Comparison of ENCODE assay signal across 18 mouse cellular contexts in the genomic region with DNA sequence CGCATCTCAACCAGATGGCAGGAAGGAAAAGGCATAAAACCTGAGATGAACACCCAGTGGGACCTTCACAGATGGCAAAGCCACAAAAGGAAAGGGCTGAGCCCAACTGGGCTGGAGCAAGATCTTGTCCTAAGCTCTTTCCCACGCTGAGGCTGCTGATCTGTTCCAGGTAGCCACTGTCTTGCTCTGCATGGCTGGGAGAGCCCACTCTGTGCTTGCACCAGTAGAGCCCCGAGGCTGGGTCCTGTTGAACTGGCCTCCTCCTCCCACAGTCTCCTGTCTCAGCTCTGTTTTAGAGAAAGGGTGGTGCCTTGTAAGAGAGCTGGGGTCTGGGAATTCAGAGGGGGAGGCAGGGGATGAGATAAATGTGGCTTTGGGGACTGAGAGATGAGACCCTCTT. TPM values are rescaled to one million over a fixed set of nuclear protein-coding genes. Genes with fewer than 3 reads are reported as not detected.
DNase-seq lines count a peak whose midpoint lies in the region; ATAC-seq and TF ChIP-seq lines count a peak whose summit lies in the region.
"Had no signal": no experiment of that assay in that cellular context is flagged by ENCODE, and none has a peak within 500 bp of the region (broad histone marks: within the 10 kb centered on the region; RNA-seq: fewer than 3 reads in every experiment).

No protein-coding gene starts in this region.

- WGBS in kidney, embryonic 15.5 days: 30% methylated on average over 3 of the region's 3 CpGs
- WGBS in intestine, embryonic 16.5 days: 25% methylated on average over 3 of the region's 3 CpGs
- 20% methylated on average over 3 of the region's 3 CpGs for WGBS in forebrain, embryonic 13.5 days

- intact Hi-C loops in gastrocnemius, adult 2 months (cut with DNase I): no loop called here
- intact Hi-C loops in gastrocnemius, postnatal 14 days (cut with DNase I; ENCODE audit: low total_unique reads): no loop called here
- intact Hi-C loops in left cerebral cortex, postnatal 25 days (cut with DNase I): no loop called here

- no peak for TF ChIP-seq CTCF in gastrocnemius, adult 2 months (IDR thresholded peaks at IDR 0.05)
- no peak for TF ChIP-seq CTCF in E14TG2a.4 (conservative IDR thresholded peaks at IDR 0.05; ENCODE audit: low read length)

- H3K4me1 ChIP-seq in kidney, embryonic 15.5 days: peaks cover 97% of the 10 kb centered on the region
- H3K4me1 ChIP-seq in E14TG2a.4 (replicated peaks; ENCODE audit: low read depth, low read length): peaks cover 84% of the 10 kb centered on the region
- peaks cover 54% of the 10 kb centered on the region for H3K4me1 ChIP-seq in intestine, embryonic 16.5 days (ENCODE audit: control insufficient read depth, insufficient read depth, low read length)
- H3K4me1 ChIP-seq in forebrain, embryonic 13.5 days: peaks cover 15% of the 10 kb centered on the region

- peak overlapping the region; percentile 97 for H3K4me2 ChIP-seq in kidney, embryonic 15.5 days
- peak overlapping the region; percentile 99 for H3K4me2 ChIP-seq in intestine, embryonic 16.5 days (ENCODE audit: low read depth, low read length)
- H3K4me2 ChIP-seq in forebrain, embryonic 13.5 days: no peak overlapping the region
- H3K4me2 ChIP-seq: neural tube, embryonic 15.5 days had no signal

- no peak for ATAC-seq in kidney, embryonic 15.5 days (replicated peaks; ENCODE audit: low FRiP score)
- ATAC-seq in intestine, embryonic 16.5 days: no peak
- ATAC-seq in forebrain, embryonic 13.5 days: no peak

- H3K36me3 ChIP-seq in kidney, embryonic 15.5 days: peaks cover 6% of the 10 kb centered on the region
- H3K36me3 ChIP-seq in E14TG2a.4 (ENCODE audit: insufficient read depth, low read length): peaks cover 43% of the 10 kb centered on the region
- H3K36me3 ChIP-seq in intestine, embryonic 16.5 days (ENCODE audit: control insufficient read depth, insufficient read depth, low read length): no peaks in the 10 kb centered on the region
- H3K36me3 ChIP-seq in forebrain, embryonic 13.5 days (ENCODE audit: poor library complexity, severe bottlenecking): no peaks in the 10 kb centered on the region
- H3K36me3 ChIP-seq: neural tube, embryonic 15.5 days had no signal

- H3K27me3 ChIP-seq in kidney, embryonic 15.5 days: 0 out of 2 replicates have a peak, but pooled peaks cover 3% of the 10 kb centered on the region
- H3K27me3 ChIP-seq in E14TG2a.4 (ENCODE audit: insufficient read depth, low read length): no peaks in the 10 kb centered on the region
- no peaks in the 10 kb centered on the region for H3K27me3 ChIP-seq in intestine, embryonic 16.5 days (replicated peaks; ENCODE audit: control insufficient read depth, insufficient read depth, low read length)
- peaks cover 36% of the 10 kb centered on the region for H3K27me3 ChIP-seq in forebrain, embryonic 13.5 days

- H3K4me3 ChIP-seq in gastrocnemius, adult 2 months: peak overlapping the region; percentile 93
- H3K4me3 ChIP-seq in kidney, embryonic 15.5 days (replicated peaks): peak overlapping the region; percentile 88; the same call in 1 of the 2 replicates
- H3K4me3 ChIP-seq in E14TG2a.4 (replicated peaks; ENCODE audit: low read length): peak overlapping the region; percentile 37; the same call in 1 of the 2 replicates
- no peak overlapping the region for H3K4me3 ChIP-seq in intestine, embryonic 16.5 days (ENCODE audit: low read length)
- H3K4me3 ChIP-seq in forebrain, embryonic 13.5 days: no peak overlapping the region
- H3K4me3 ChIP-seq: neural tube, embryonic 15.5 days had no signal

- no peak overlapping the region for H3K9ac ChIP-seq in kidney, embryonic 15.5 days
- peak overlapping the region; percentile 39; the same call in 1 of the 2 replicates for H3K9ac ChIP-seq in intestine, embryonic 16.5 days (ENCODE audit: low read depth, low read length)
- H3K9ac ChIP-seq in forebrain, embryonic 13.5 days: no peak overlapping the region
- H3K9ac ChIP-seq: neural tube, embryonic 15.5 days had no signal

- H3K9me3 ChIP-seq in kidney, embryonic 15.5 days (replicated peaks): no peaks in the 10 kb centered on the region
- no peaks in the 10 kb centered on the region for H3K9me3 ChIP-seq in E14TG2a.4 (ENCODE audit: low read length)
- no peaks in the 10 kb centered on the region for H3K9me3 ChIP-seq in intestine, embryonic 16.5 days (ENCODE audit: control insufficient read depth, low read length)
- no peaks in the 10 kb centered on the region for H3K9me3 ChIP-seq in forebrain, embryonic 13.5 days (replicated peaks)
- H3K9me3 ChIP-seq: neural tube, embryonic 15.5 days had no signal

- DNase-seq in gastrocnemius, adult 2 months: peak; percentile 34
- DNase-seq in gastrocnemius, postnatal 14 days: no peak
- DNase-seq in kidney, postnatal 14 days: no peak
- no peak for DNase-seq in left cerebral cortex, postnatal 25 days (ENCODE audit: low spot score in 2 of 2)
- DNase-seq: adrenal gland, postnatal 14 days; kidney, postnatal 10 days; layer of hippocampus, postnatal 36 days; spleen, adult 18-20 months; thymus, adult 18-20 months had no signal

- peak overlapping the region; percentile 98 for H3K27ac ChIP-seq in gastrocnemius, adult 2 months
- H3K27ac ChIP-seq in kidney, embryonic 15.5 days: peak overlapping the region; percentile 52
- H3K27ac ChIP-seq in intestine, embryonic 16.5 days (ENCODE audit: low read length): peak overlapping the region; percentile 5; the same call in 1 of the 2 replicates
- no peak overlapping the region for H3K27ac ChIP-seq in forebrain, embryonic 13.5 days
- H3K27ac ChIP-seq: macrophage; neural tube, embryonic 15.5 days had no signal

RNA-seq across cellular contexts. Expression of gene Smtnl2, which starts 4.4 kb away (rescaled TPM):
- 100 to 1,000 TPM; 238 to 342 TPM for total RNA-seq in gastrocnemius, adult 2 months (2021)
- total RNA-seq in gastrocnemius, postnatal 14 days (2021): 100 to 1,000 TPM; 160 to 162 TPM
- 109 and 111 TPM in 2 replicates for polyA plus RNA-seq in kidney, embryonic 15.5 days (2015; fragmentation: Nextera tagmentation; extraction: Ambion mirVana)
- polyA plus RNA-seq in intestine, embryonic 16.5 days (2015; fragmentation: Nextera tagmentation; extraction: Ambion mirVana): 27.3 and 28.9 TPM in 2 replicates
- 1 to 10 TPM in 1 of 2 experiments, under 1 TPM in 1; 0.96 to 1.4 TPM for total RNA-seq in left cerebral cortex, postnatal 25 days (2021)
- polyA plus RNA-seq in forebrain, embryonic 13.5 days (2015; fragmentation: Nextera tagmentation; extraction: Ambion mirVana): 2.2 and 2.6 TPM in 2 replicates
- polyA plus RNA-seq: macrophage had no signal

RNA-seq across cellular contexts. Expression of gene Ggt6, which starts 28.2 kb away (rescaled TPM):
- 1 to 10 TPM in 1 of 2 experiments, under 1 TPM in 1; 0.67 to 5.5 TPM for total RNA-seq in gastrocnemius, adult 2 months (2021)
- total RNA-seq in gastrocnemius, postnatal 14 days (2021): under 1 TPM; 0.18 to 0.38 TPM
- 0.87 and 0.95 TPM in 2 replicates for polyA plus RNA-seq in kidney, embryonic 15.5 days (2015; fragmentation: Nextera tagmentation; extraction: Ambion mirVana)
- 19.2 and 21.2 TPM in 2 replicates for polyA plus RNA-seq in intestine, embryonic 16.5 days (2015; fragmentation: Nextera tagmentation; extraction: Ambion mirVana)
- not detected for total RNA-seq in left cerebral cortex, postnatal 25 days (2021)
- polyA plus RNA-seq in forebrain, embryonic 13.5 days (2015; fragmentation: Nextera tagmentation; extraction: Ambion mirVana): not detected in 2 replicates
- total RNA-seq: hematopoietic stem cell, adult 5-6 weeks; layer of hippocampus, postnatal 36 days had no signal
- polyA plus RNA-seq: limb, embryonic 11.5 days; macrophage; midbrain, postnatal 0 days; neural tube, embryonic 15.5 days had no signal

RNA-seq across cellular contexts. Expression of gene Mybbp1a, which starts 34.1 kb away (rescaled TPM):
- 10 to 100 TPM; 60.2 to 60.9 TPM for total RNA-seq in gastrocnemius, adult 2 months (2021)
- total RNA-seq in gastrocnemius, postnatal 14 days (2021): 10 to 100 TPM; 58.7 to 62.8 TPM
- polyA plus RNA-seq in kidney, embryonic 15.5 days (2015; fragmentation: Nextera tagmentation; extraction: Ambion mirVana): 162 and 184 TPM in 2 replicates
- polyA plus RNA-seq in intestine, embryonic 16.5 days (2015; fragmentation: Nextera tagmentation; extraction: Ambion mirVana): 119 and 141 TPM in 2 replicates
- 10 to 100 TPM; 49.4 to 54.6 TPM for total RNA-seq in left cerebral cortex, postnatal 25 days (2021)
- 111 and 122 TPM in 2 replicates for polyA plus RNA-seq in forebrain, embryonic 13.5 days (2015; fragmentation: Nextera tagmentation; extraction: Ambion mirVana)

RNA-seq across cellular contexts. Expression of gene Tekt1, which starts 44.8 kb away (rescaled TPM):
- total RNA-seq in gastrocnemius, adult 2 months (2021): 1 to 10 TPM in 1 of 2 experiments, under 1 TPM in 1; 0.33 to 2.6 TPM
- total RNA-seq in gastrocnemius, postnatal 14 days (2021): under 1 TPM; 0.78 TPM
- polyA plus RNA-seq in kidney, embryonic 15.5 days (2015; fragmentation: Nextera tagmentation; extraction: Ambion mirVana): 5.4 and 5.6 TPM in 2 replicates
- polyA plus RNA-seq in intestine, embryonic 16.5 days (2015; fragmentation: Nextera tagmentation; extraction: Ambion mirVana): 0.16 and 0.26 TPM in 2 replicates
- 1 to 10 TPM; 2.1 to 2.6 TPM for total RNA-seq in left cerebral cortex, postnatal 25 days (2021)
- polyA plus RNA-seq in forebrain, embryonic 13.5 days (2015; fragmentation: Nextera tagmentation; extraction: Ambion mirVana): 6.4 and 9.1 TPM in 2 replicates
- total RNA-seq: adrenal gland, postnatal 14 days; hematopoietic stem cell, adult 5-6 weeks had no signal
- polyA plus RNA-seq: macrophage had no signal

Comparison
In these comparisons a context has a peak if more than half of its experiments do, and no peak if none do; other contexts are left out.
1. H3K4me3 ChIP-seq: peak in gastrocnemius, adult 2 months (single experiment), kidney, embryonic 15.5 days (single experiment) and E14TG2a.4 (single experiment); none in intestine, embryonic 16.5 days (single experiment) and forebrain, embryonic 13.5 days (single experiment).
2. RNA of gene Smtnl2, which starts 4.4 kb away (total RNA-seq): 238 to 342 TPM in gastrocnemius, adult 2 months and 160 to 162 TPM in gastrocnemius, postnatal 14 days; 0.96 to 1.4 TPM in left cerebral cortex, postnatal 25 days; every median in the first group is over 10 times any median in the second.